Mouse (Mus musculus) kidney, adult 8-10 months (tissue): ENCODE measurements around the gene Fam122a.

Source experiments
- DNase-seq, 2 experiments: peaks; one replicate each; pipeline ENCODE4 v3.0.0; 2022

The Fam122a gene

DNA sequence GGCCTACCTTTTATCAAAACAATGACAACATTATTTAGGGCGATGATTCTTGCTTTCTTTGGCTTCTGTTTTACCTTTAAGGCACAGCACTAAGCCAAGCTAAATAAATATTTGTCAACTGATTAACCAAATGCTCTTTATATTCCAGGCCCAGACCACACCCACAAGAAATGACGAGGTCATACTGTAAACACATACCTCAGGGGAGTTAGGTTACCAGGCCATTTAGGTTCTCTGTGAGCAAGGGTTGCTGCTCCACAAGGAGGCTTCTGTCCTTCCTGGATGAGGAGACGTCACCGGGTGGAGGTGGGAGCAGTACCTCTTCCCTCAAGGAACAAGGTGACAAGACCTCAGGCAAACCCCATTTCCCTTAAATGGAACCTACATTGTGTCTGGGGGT, 49.9 kb downstream of the Fam122a start:
- no peak for DNase-seq

DNA sequence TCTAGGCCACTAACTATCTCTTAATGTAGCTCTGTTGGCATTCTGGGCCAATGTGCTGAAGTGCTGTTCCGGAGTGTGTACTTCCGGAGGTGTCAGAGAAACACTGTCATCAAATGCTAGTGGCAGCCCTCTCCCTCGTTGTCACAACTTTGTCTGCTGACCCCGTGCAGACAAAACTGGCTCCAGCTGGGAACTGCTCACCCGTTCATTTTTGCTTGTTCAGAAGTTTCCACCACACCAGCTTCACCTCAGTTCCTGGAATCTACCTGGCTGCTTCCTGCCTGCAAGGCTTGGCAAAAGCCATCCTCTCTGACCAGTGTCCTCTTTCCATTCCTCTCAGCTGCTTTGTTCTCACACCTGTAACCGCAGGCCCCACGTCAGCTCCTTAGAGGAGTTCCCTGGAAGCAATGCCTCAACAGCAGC, 50.4 kb downstream of the Fam122a start:
- no peak for DNase-seq
